Mouse (Mus musculus): ENCODE data around the gene Prm3. TPM values are rescaled to one million over a fixed set of nuclear protein-coding genes. Genes with fewer than 3 reads are reported as not detected.
"Not testable (repeated sequence)": the region's sequence is repeated elsewhere in the genome, so short reads cannot be mapped to it uniquely, and the experiment has no call there.

Prm3 gene
- total RNA-seq, 2 experiments from 2014 or later = not detected

GRCm38 (mm10) chr16:10802420-10802819 is 11.7 kb upstream of the Prm3 start:
- not testable (repeated sequence) for DNase-seq (ENCODE audit: low spot score in 2 of 2)

GRCm38 (mm10) chr16:10796034-10796433 is 5.3 kb upstream of the Prm3 start, which contains the start of gene Prm2:
Prm2 (minus strand) TSS chr16:10796134.
- DNase-seq (ENCODE audit: low spot score in 2 of 2) = no peak

GRCm38 (mm10) chr16:10788866-10789265 is 1.8 kb downstream of the Prm3 start:
- DNase-seq (ENCODE audit: low spot score in 2 of 2) = no peak

- DNase-seq (ENCODE audit: low spot score in 2 of 2) = no peak
These were observed 2.4 kb downstream of the Prm3 start, which contains the start of gene Tnp2 for GRCm38 (mm10) chr16:10788271-10788670. Tnp2 (minus strand) TSS chr16:10788660.

- DNase-seq (ENCODE audit: low spot score in 2 of 2) = no peak
These were observed 3.1 kb downstream of the Prm3 start for GRCm38 (mm10) chr16:10787548-10788058.

GRCm38 (mm10) chr16:10786782-10787547 is 3.7 kb downstream of the Prm3 start:
- no peak for DNase-seq (ENCODE audit: low spot score in 2 of 2)

- peak; percentile 41 to 61 for DNase-seq (ENCODE audit: low spot score in 2 of 2)
These were observed 4.4 kb downstream of the Prm3 start for GRCm38 (mm10) chr16:10786288-10786687.

- peak; percentile 76 to 80 for DNase-seq (ENCODE audit: low spot score in 2 of 2)
These were observed 5.1 kb downstream of the Prm3 start, which contains the start of gene Socs1 for GRCm38 (mm10) chr16:10785371-10786231. Socs1 (minus strand) TSS chr16:10785536.

GRCm38 (mm10) chr16:10784793-10785370 is 5.8 kb downstream of the Prm3 start:
- peak; percentile 93 to 95 for DNase-seq (ENCODE audit: low spot score in 2 of 2)

GRCm38 (mm10) chr16:10783883-10784792 is 6.6 kb downstream of the Prm3 start:
- DNase-seq (ENCODE audit: low spot score in 2 of 2) = no peak

GRCm38 (mm10) chr16:10783451-10783850 is 7.3 kb downstream of the Prm3 start:
- no peak for DNase-seq (ENCODE audit: low spot score in 2 of 2)

GRCm38 (mm10) chr16:10783152-10783434 is 7.6 kb downstream of the Prm3 start:
- DNase-seq (ENCODE audit: low spot score in 2 of 2) = no peak

GRCm38 (mm10) chr16:10782377-10783151 is 8.2 kb downstream of the Prm3 start:
- DNase-seq (ENCODE audit: low spot score in 2 of 2) = no peak

GRCm38 (mm10) chr16:10781862-10782371 is 8.8 kb downstream of the Prm3 start:
- no peak for DNase-seq (ENCODE audit: low spot score in 2 of 2)

GRCm38 (mm10) chr16:10780631-10781120 is 10.0 kb downstream of the Prm3 start:
- DNase-seq (ENCODE audit: low spot score in 2 of 2) = no peak

- DNase-seq (ENCODE audit: low spot score in 2 of 2) = no peak
These were observed 13.0 kb downstream of the Prm3 start for GRCm38 (mm10) chr16:10777579-10778160.

- DNase-seq (ENCODE audit: low spot score in 2 of 2) = no peak
These were observed 14.4 kb downstream of the Prm3 start for GRCm38 (mm10) chr16:10776322-10776721.

GRCm38 (mm10) chr16:10774726-10775125 is 16.0 kb downstream of the Prm3 start:
- no peak for DNase-seq (ENCODE audit: low spot score in 2 of 2)

- DNase-seq (ENCODE audit: low spot score in 2 of 2) = no peak
These were observed 17.2 kb downstream of the Prm3 start for GRCm38 (mm10) chr16:10773543-10773942.

All from adrenal gland, postnatal 4 days (tissue).